Mouse (Mus musculus): ENCODE data around the gene Grhl3. TPM values are rescaled to one million over a fixed set of nuclear protein-coding genes. Genes with fewer than 3 reads are reported as not detected.

The Grhl3 gene
- polyA plus RNA-seq (2014; fragmentation: Illumina TruSeq; extraction: RNeasy Lipid Tissue Mini Kit (QIAGEN cat#74804); ENCODE audit: low read depth, low replicate concordance), result not detected

GRCm38 (mm10) chr4:135573251-135573808 is at the start of gene Grhl3:
Gene Grhl3 (minus strand): TSS chr4:135573630.

GRCm38 (mm10) chr4:135494521-135495396 is 78.7 kb downstream of the Grhl3 start, which contains the start of the genes Stpg1 and Nipal3:
Gene Stpg1 (plus strand): TSS chr4:135494790.
Gene Nipal3 (minus strand): TSS chr4:135495038.

Other genes starting within 250 kb of the Grhl3 start
- 68.5 TPM for gene Srrm1, start 220.3 kb downstream of the Grhl3 start, polyA plus RNA-seq (2014; fragmentation: Illumina TruSeq; extraction: RNeasy Lipid Tissue Mini Kit (QIAGEN cat#74804); ENCODE audit: low read depth, low replicate concordance)
- 1.6 TPM for gene Ncmap, start 175.4 kb downstream of the Grhl3 start, polyA plus RNA-seq (2014; fragmentation: Illumina TruSeq; extraction: RNeasy Lipid Tissue Mini Kit (QIAGEN cat#74804); ENCODE audit: low read depth, low replicate concordance)
- gene Rcan3, start 139.8 kb downstream of the Grhl3 start, polyA plus RNA-seq (2014; fragmentation: Illumina TruSeq; extraction: RNeasy Lipid Tissue Mini Kit (QIAGEN cat#74804); ENCODE audit: low read depth, low replicate concordance), result 0.64 TPM
- not detected for gene Stpg1, start 78.8 kb downstream of the Grhl3 start, polyA plus RNA-seq (2014; fragmentation: Illumina TruSeq; extraction: RNeasy Lipid Tissue Mini Kit (QIAGEN cat#74804); ENCODE audit: low read depth, low replicate concordance)
- gene Nipal3, start 78.6 kb downstream of the Grhl3 start, polyA plus RNA-seq (2014; fragmentation: Illumina TruSeq; extraction: RNeasy Lipid Tissue Mini Kit (QIAGEN cat#74804); ENCODE audit: low read depth, low replicate concordance), result 2.1 TPM
- 0.08 TPM for gene Ifnlr1, start 112.7 kb upstream of the Grhl3 start, polyA plus RNA-seq (2014; fragmentation: Illumina TruSeq; extraction: RNeasy Lipid Tissue Mini Kit (QIAGEN cat#74804); ENCODE audit: low read depth, low replicate concordance)
- gene Il22ra1, start 154.5 kb upstream of the Grhl3 start, polyA plus RNA-seq (2014; fragmentation: Illumina TruSeq; extraction: RNeasy Lipid Tissue Mini Kit (QIAGEN cat#74804); ENCODE audit: low read depth, low replicate concordance), result 0.48 TPM
- gene Myom3, start 186.1 kb upstream of the Grhl3 start, polyA plus RNA-seq (2014; fragmentation: Illumina TruSeq; extraction: RNeasy Lipid Tissue Mini Kit (QIAGEN cat#74804); ENCODE audit: low read depth, low replicate concordance), result 0.40 TPM

Data from liver, adult 10 weeks (tissue).